Mouse (Mus musculus) E14TG2a.4 (cell line): Measurements from ENCODE around the gene Sdc3.

ENCODE experiments used
- CTCF ChIP-seq: conservative IDR thresholded peaks from 2 replicates; pipeline ENCODE4 v1.5.1; 2014; ENCODE audit warnings: low read length
- POU5F1 ChIP-seq: IDR thresholded peaks from 2 replicates; pipeline ENCODE4 v1.6.1; 2014; ENCODE audit warnings: low read length, borderline replicate concordance

- TF ChIP-seq CTCF (no peak), POU5F1 (no peak)
Observed at GRCm38 (mm10) chr4:130815860-130816259, 23.5 kb downstream of the Sdc3 start.
